Mouse (Mus musculus) myocyte (in vitro differentiated cells): ENCODE measurements around the gene Atp13a2. TPM values are rescaled to one million over a fixed set of nuclear protein-coding genes. Genes with fewer than 3 reads are reported as not detected.
A peak's percentile ranks its signal among the peaks of the same experiment; 100 is the strongest.

ENCODE experiments used
- H3K27me3 ChIP-seq: one replicate; pipeline ENCODE4 v1.6.1; 2011; ENCODE audit not compliant: control insufficient read depth, insufficient read depth, insufficient read length
- H3K36me3 ChIP-seq: one replicate; pipeline ENCODE4 v1.6.1; 2011; ENCODE audit not compliant: control insufficient read depth, insufficient read depth
- H3K4me2 ChIP-seq: one replicate; pipeline ENCODE4 v1.6.1; 2011; ENCODE audit warnings: low read depth, control low read depth
- H3K4me3 ChIP-seq: one replicate; pipeline ENCODE4 v1.5.1; 2011; ENCODE audit warnings: mild to moderate bottlenecking, control low read depth, moderate library complexity
- H3K79me2 ChIP-seq: one replicate; pipeline ENCODE4 v1.6.1; 2011; ENCODE audit not compliant: control insufficient read depth, insufficient read depth
- H3ac ChIP-seq: one replicate; pipeline ENCODE4 v1.6.1; 2011; ENCODE audit not compliant: control insufficient read depth, insufficient read length
- CEBPB ChIP-seq: IDR thresholded peaks from 2 replicates; pipeline ENCODE4 v1.6.1; 2011; ENCODE audit warnings: mild to moderate bottlenecking, moderate library complexity; ENCODE audit not compliant: poor library complexity, insufficient read depth, severe bottlenecking
- E2F4 ChIP-seq: IDR thresholded peaks from one replicate; pipeline ENCODE4 v1.6.1; 2011; ENCODE audit warnings: mild to moderate bottlenecking, control low read depth, moderate library complexity; ENCODE audit not compliant: insufficient read depth
- MAX ChIP-seq: IDR thresholded peaks from one replicate; pipeline ENCODE4 v1.6.1; 2011; ENCODE audit warnings: low read depth, mild to moderate bottlenecking, control low read depth
- MYOD1 ChIP-seq, 3 experiments: IDR thresholded peaks; one replicate each; pipeline ENCODE4 v1.6.1; 2011; ENCODE audit warnings: control low read depth in 2 of 3, low read depth in 2 of 3, mild to moderate bottlenecking in 2 of 3, moderate library complexity in 1 of 3; ENCODE audit not compliant: insufficient read length in 2 of 3, control insufficient read depth in 1 of 3
- MYOG ChIP-seq, 3 experiments: IDR thresholded peaks; one replicate each; pipeline ENCODE4 v1.6.1; 2011; ENCODE audit warnings: control low read depth in 2 of 3, low read depth in 2 of 3, mild to moderate bottlenecking in 2 of 3; ENCODE audit not compliant: insufficient read length in 2 of 3, control insufficient read depth in 1 of 3, insufficient read depth in 1 of 3
- POLR2A ChIP-seq: IDR thresholded peaks from one replicate; pipeline ENCODE4 v1.6.1; 2011; ENCODE audit warnings: low read depth, mild to moderate bottlenecking, control low read depth, moderate library complexity; ENCODE audit not compliant: insufficient read length
- POLR2AphosphoS2 ChIP-seq: IDR thresholded peaks from one replicate; pipeline ENCODE4 v1.6.1; 2011; ENCODE audit warnings: low read depth, control low read depth; ENCODE audit not compliant: insufficient read length
- REST ChIP-seq: IDR thresholded peaks from one replicate; pipeline ENCODE4 v1.6.1; 2011; ENCODE audit warnings: mild to moderate bottlenecking, control low read depth, moderate library complexity; ENCODE audit not compliant: insufficient read depth, insufficient read length
- SRF ChIP-seq: IDR thresholded peaks from one replicate; pipeline ENCODE4 v1.6.1; 2011; ENCODE audit warnings: low read depth; ENCODE audit not compliant: control insufficient read depth, insufficient read length
- TCF12 ChIP-seq: IDR thresholded peaks from one replicate; pipeline ENCODE4 v1.6.1; 2011; ENCODE audit warnings: mild to moderate bottlenecking, control low read depth; ENCODE audit not compliant: poor library complexity, insufficient read depth, severe bottlenecking
- TCF3 ChIP-seq: IDR thresholded peaks from one replicate; pipeline ENCODE4 v1.6.1; 2011; ENCODE audit warnings: low read depth, control low read depth; ENCODE audit not compliant: insufficient read length
- USF1 ChIP-seq: IDR thresholded peaks from one replicate; pipeline ENCODE4 v1.6.1; 2011; ENCODE audit warnings: low read depth, mild to moderate bottlenecking, control low read depth, moderate library complexity
- polyA plus RNA-seq: library from polyadenylated mRNA; unstranded; fragments of >200 nt; fragmentation: generic; extraction: Trizol; gene quantifications from one replicate; pipeline ENCODE4 v1.2.1, GENCODE M21; 2012; ENCODE audit warnings: missing spikeins

The Atp13a2 gene
- polyA plus RNA-seq, 1 experiment = 22.0 TPM

DNA sequence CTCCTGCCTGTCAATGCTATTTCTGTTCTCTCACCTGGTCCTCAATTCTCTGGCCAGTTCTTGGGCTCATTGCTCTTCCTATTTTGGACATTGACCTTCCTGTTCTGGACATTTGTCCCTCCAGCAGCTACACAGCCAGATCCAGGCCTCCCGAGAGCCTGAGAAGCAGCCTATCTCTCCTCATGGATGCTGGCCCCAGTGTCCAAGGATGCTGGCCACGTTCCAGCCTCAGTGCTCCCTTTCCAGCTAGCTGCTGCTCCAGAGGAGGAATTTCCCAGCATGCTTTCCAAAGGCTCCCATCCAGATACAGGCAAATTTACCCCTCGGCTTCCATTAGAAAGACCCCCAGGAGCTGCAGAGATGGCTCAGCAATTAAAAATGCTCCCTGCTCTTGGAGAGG lies 36.1 kb upstream of the Atp13a2 start:
- no peaks in the 10 kb centered on the region for H3K36me3 ChIP-seq
- no peaks in the 10 kb centered on the region for H3K27me3 ChIP-seq
- H3K4me2 ChIP-seq = no peak overlapping the region
- no peak overlapping the region for H3ac ChIP-seq
- no peaks in the 10 kb centered on the region for H3K79me2 ChIP-seq
- TF ChIP-seq USF1 = no peak
- TF ChIP-seq SRF = no peak
- TF ChIP-seq MYOD1 (IDR thresholded peaks at IDR 0.05; ENCODE audit: control insufficient read depth in 1 of 3, insufficient read length in 2 of 3, low read depth in 2 of 3) = no peak
- no peak for TF ChIP-seq REST
- no peak for TF ChIP-seq MYOG (IDR thresholded peaks at IDR 0.05; ENCODE audit: control insufficient read depth in 1 of 3, insufficient read depth in 1 of 3, insufficient read length in 2 of 3, low read depth in 2 of 3)
- TF ChIP-seq TCF3 = no peak
- no peak for TF ChIP-seq POLR2AphosphoS2
- TF ChIP-seq CEBPB = no peak
- no peak for TF ChIP-seq E2F4
- TF ChIP-seq TCF12 = no peak
- TF ChIP-seq POLR2A = no peak
- TF ChIP-seq MAX = no peak
- H3K4me3 ChIP-seq = no peak overlapping the region

GRCm38 (mm10) chr4:140951861-140952641 lies 34.6 kb upstream of the Atp13a2 start:
- Histone ChIP-seq H3ac (no peak overlapping the region), H3K27me3 (no peaks in the 10 kb centered on the region), H3K4me2 (no peak overlapping the region), H3K36me3 (no peaks in the 10 kb centered on the region), H3K4me3 (no peak overlapping the region), H3K79me2 (no peaks in the 10 kb centered on the region)
- TF ChIP-seq TCF3 = no peak
- no peak for TF ChIP-seq MYOG (IDR thresholded peaks at IDR 0.05; ENCODE audit: control insufficient read depth in 1 of 3, insufficient read depth in 1 of 3, insufficient read length in 2 of 3, low read depth in 2 of 3)
- TF ChIP-seq SRF = no peak
- TF ChIP-seq POLR2A = no peak
- no peak for TF ChIP-seq E2F4

DNA sequence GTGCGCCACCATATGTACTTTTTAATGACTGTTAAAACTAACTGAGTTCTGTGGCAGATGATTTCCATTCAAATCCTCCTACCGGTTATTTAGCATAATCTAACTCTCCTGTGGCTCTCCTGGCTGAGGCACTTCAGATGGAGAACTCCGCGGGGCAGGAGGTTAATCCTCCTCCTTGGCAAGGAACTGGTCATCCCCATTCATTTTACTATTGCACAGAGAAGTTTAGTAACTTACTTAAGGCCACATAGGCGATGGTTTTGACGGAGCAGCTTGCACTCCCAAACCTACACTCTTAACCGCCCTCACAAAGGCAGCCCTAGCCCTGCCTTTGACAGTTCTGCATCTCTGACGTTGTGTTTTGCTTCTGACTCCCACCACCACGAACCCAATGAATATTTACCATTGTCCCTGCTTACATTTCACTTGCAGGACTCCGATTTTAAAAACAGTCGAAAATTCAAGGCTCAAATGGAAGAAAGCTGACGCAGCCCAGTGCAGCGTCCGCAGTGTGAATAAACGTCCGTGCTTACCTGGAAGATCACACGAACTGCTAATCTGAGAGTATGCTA lies 29.5 kb upstream of the Atp13a2 start:
- Histone ChIP-seq H3K79me2 (peaks cover 8% of the 10 kb centered on the region), H3K27me3 (no peaks in the 10 kb centered on the region), H3K4me3 (no peak overlapping the region), H3K4me2 (peak overlapping the region; percentile 63), H3ac (no peak overlapping the region), H3K36me3 (no peaks in the 10 kb centered on the region)
- TF ChIP-seq REST (no peak), MAX (no peak), MYOG (IDR thresholded peaks at IDR 0.05; ENCODE audit: control insufficient read depth in 1 of 3, insufficient read depth in 1 of 3, insufficient read length in 2 of 3, low read depth in 2 of 3) (no peak)

GRCm38 (mm10) chr4:140957725-140958124 lies 28.9 kb upstream of the Atp13a2 start:
- H3ac ChIP-seq = no peak overlapping the region
- H3K4me3 ChIP-seq = no peak overlapping the region
- no peaks in the 10 kb centered on the region for H3K36me3 ChIP-seq
- no peak for TF ChIP-seq POLR2A
- no peak for TF ChIP-seq TCF12
- TF ChIP-seq MYOD1 (IDR thresholded peaks at IDR 0.05; ENCODE audit: control insufficient read depth in 1 of 3, insufficient read length in 2 of 3, low read depth in 2 of 3) = peak in 2 of 3 experiments; percentile 45 to 75
- TF ChIP-seq SRF = no peak
- no peak for TF ChIP-seq TCF3
- TF ChIP-seq POLR2AphosphoS2 = no peak
- no peak for TF ChIP-seq USF1
- no peak for TF ChIP-seq E2F4
- TF ChIP-seq REST = no peak
- no peak for TF ChIP-seq MAX
- TF ChIP-seq CEBPB = no peak
- TF ChIP-seq MYOG (IDR thresholded peaks at IDR 0.05; ENCODE audit: control insufficient read depth in 1 of 3, insufficient read depth in 1 of 3, insufficient read length in 2 of 3, low read depth in 2 of 3) = peak in 2 of 3 experiments; percentile 22 to 69
- peak overlapping the region; percentile 63 for H3K4me2 ChIP-seq
- peaks cover 13% of the 10 kb centered on the region for H3K79me2 ChIP-seq
- H3K27me3 ChIP-seq = no peaks in the 10 kb centered on the region

GRCm38 (mm10) chr4:140958319-140958718 lies 28.4 kb upstream of the Atp13a2 start:
- Histone ChIP-seq H3K4me2 (peak overlapping the region; percentile 40), H3K27me3 (no peaks in the 10 kb centered on the region), H3ac (no peak overlapping the region), H3K4me3 (no peak overlapping the region), H3K79me2 (peaks cover 19% of the 10 kb centered on the region), H3K36me3 (no peaks in the 10 kb centered on the region)
- TF ChIP-seq REST = no peak
- no peak for TF ChIP-seq MAX
- no peak for TF ChIP-seq CEBPB
- no peak for TF ChIP-seq TCF12
- TF ChIP-seq SRF = no peak
- TF ChIP-seq TCF3 = no peak
- TF ChIP-seq USF1 = no peak
- no peak for TF ChIP-seq POLR2AphosphoS2
- no peak for TF ChIP-seq MYOG (IDR thresholded peaks at IDR 0.05; ENCODE audit: control insufficient read depth in 1 of 3, insufficient read depth in 1 of 3, insufficient read length in 2 of 3, low read depth in 2 of 3)
- no peak for TF ChIP-seq E2F4
- no peak for TF ChIP-seq POLR2A
- no peak for TF ChIP-seq MYOD1 (IDR thresholded peaks at IDR 0.05; ENCODE audit: control insufficient read depth in 1 of 3, insufficient read length in 2 of 3, low read depth in 2 of 3)
